Mouse (Mus musculus): ENCODE results near the gene Itgb7. TPM values are rescaled to one million over a fixed set of nuclear protein-coding genes. Genes with fewer than 3 reads are reported as not detected.

Gene Itgb7
- total and polyA plus RNA-seq, 3 experiments, result 7.4 to 15.2 TPM; not detected in 1

DNA sequence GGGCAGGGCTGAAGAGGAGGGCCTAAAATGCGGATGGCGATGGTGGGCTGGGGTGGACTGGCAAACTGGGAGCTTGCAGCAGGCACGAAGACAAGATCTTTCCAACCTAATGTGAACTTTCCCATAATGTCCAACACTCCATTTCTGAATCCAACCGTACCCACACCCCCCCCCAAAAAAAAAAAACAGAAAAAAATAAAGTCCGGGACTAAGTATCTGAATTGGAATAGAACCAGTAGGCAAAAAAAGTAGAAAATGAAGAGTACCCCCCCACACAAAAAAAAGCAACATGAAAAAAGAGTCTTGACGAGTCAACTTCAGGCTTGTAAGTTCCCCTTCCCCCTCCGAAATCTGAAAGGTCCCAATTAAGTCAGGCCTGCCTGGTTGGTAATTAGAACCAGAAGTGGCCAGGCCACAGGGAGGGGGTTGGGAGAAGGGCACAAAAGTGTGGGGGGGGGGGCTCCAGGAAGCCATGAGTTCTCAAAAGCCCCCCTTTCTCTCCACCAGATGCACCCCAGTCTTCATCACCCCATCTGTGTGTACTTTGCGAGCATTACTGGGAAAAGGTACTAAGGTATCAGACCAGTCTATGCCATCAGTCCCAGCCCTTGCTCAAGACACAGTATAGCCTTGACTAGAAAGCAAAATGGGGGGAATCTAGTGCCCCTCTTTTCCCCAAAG is 16.5 kb upstream of the Itgb7 start:
- Histone ChIP-seq H3K4me1 (ENCODE audit: control insufficient read depth in 1 of 2, insufficient read depth in 2 of 2, low read length in 2 of 2) (peaks cover 5 to 24% of the 10 kb centered on the region in 2 experiments), H3K27ac (ENCODE audit: control insufficient read depth, low read depth, low read length) (no peak overlapping the region), H3K79me2 (ENCODE audit: control insufficient read depth, insufficient read depth, low read length, poor library complexity) (no peaks in the 10 kb centered on the region; the same call in 1 of the 2 replicates), H3K9me3 (replicated peaks; ENCODE audit: insufficient read depth, low read length) (no peaks in the 10 kb centered on the region), H3K9ac (ENCODE audit: control insufficient read depth, low read depth, low read length, poor library complexity, severe bottlenecking) (peak overlapping the region; percentile 58; the same call in 1 of the 2 replicates), H3K27me3 (ENCODE audit: control insufficient read depth in 1 of 2, insufficient read depth in 2 of 2, low read length in 2 of 2) (peaks cover 26 to 40% of the 10 kb centered on the region in 2 experiments), H3K36me3 (ENCODE audit: control insufficient read depth in 1 of 2, insufficient read depth in 2 of 2, low read length in 2 of 2) (peaks cover 0 to 5% of the 10 kb centered on the region in 2 experiments; a peak in 2 of 4 replicates), H3K4me3 (ENCODE audit: control insufficient read depth in 1 of 2, insufficient read depth in 1 of 2, low read depth in 2 of 2, low read length in 2 of 2) (peak overlapping the region; percentile 45 to 66; a peak in 2 of 4 replicates)
- TF ChIP-seq ZC3H11A (IDR thresholded peaks at IDR 0.05; ENCODE audit: low read depth, low read length), result no peak
- TF ChIP-seq TBP (IDR thresholded peaks at IDR 0.05; ENCODE audit: low read depth, low read length), result no peak
- peak; percentile 59 for TF ChIP-seq ZNF384 (IDR thresholded peaks at IDR 0.05; ENCODE audit: low read depth, low read length)
- TF ChIP-seq SIN3A (IDR thresholded peaks at IDR 0.05; ENCODE audit: low read length), result no peak
- TF ChIP-seq CHD2 (IDR thresholded peaks at IDR 0.05; ENCODE audit: low read length), result no peak
- no peak for DNase-seq (ENCODE audit: low read depth, low spot score)

DNA sequence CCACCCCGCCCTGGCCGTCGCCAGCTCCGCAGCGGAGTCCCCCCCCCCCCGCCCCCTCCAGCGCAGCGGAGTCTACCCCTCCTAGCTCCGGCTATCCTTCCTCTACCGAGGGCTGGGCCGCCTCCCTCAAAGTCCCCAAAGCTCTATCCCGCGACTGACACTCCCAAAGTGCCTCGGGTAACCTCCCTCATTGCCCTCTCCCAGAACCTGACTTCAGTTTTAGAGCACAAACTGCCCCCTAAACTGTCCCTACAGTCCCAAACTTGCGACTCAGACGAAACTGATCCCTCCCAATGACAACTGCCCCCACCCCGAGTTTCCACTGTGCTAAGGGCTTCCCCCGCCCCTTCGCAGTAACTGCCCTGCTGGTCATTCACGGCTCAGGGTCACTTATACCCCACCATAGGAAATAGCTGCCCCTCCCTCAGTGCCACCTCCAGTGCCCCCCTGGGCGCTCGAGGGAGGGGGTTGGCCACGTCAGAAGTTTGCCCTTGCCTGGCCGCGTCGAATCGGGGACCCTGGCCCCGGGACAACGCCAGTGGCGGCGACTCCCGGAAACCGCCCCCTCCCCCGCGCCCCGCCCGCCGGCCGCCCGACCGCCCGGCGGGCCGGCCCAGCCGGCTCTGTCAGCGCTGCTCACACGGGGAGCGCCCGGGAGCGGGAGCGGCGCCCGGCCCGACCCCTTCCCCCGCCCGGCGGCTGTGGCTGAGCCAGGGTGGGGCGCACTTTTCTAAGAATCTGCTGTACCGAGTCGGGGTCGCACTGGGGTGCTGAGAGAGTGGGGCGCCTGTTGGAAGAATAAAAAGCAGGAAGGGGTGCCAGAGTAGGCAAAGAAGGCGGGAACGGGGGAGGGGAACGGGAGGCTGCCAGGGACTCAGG is 15.7 kb upstream of the Itgb7 start:
- Histone ChIP-seq H3K27ac (ENCODE audit: control insufficient read depth, low read depth, low read length) (0 out of 2 replicates have a peak overlapping the region, but pooled peaks have one; percentile 15), H3K4me3 (ENCODE audit: control insufficient read depth in 1 of 2, insufficient read depth in 1 of 2, low read depth in 2 of 2, low read length in 2 of 2) (peak overlapping the region; percentile 67 to 79), H3K9ac (ENCODE audit: control insufficient read depth, low read depth, low read length, poor library complexity, severe bottlenecking) (peak overlapping the region; percentile 63), H3K9me3 (replicated peaks; ENCODE audit: insufficient read depth, low read length) (no peaks in the 10 kb centered on the region), H3K4me1 (ENCODE audit: control insufficient read depth in 1 of 2, insufficient read depth in 2 of 2, low read length in 2 of 2) (peaks cover 5 to 28% of the 10 kb centered on the region in 2 experiments), H3K79me2 (ENCODE audit: control insufficient read depth, insufficient read depth, low read length, poor library complexity) (no peaks in the 10 kb centered on the region; the same call in 1 of the 2 replicates), H3K36me3 (ENCODE audit: control insufficient read depth in 1 of 2, insufficient read depth in 2 of 2, low read length in 2 of 2) (peaks cover 0 to 7% of the 10 kb centered on the region in 2 experiments; a peak in 2 of 4 replicates), H3K27me3 (ENCODE audit: control insufficient read depth in 1 of 2, insufficient read depth in 2 of 2, low read length in 2 of 2) (peaks cover 23 to 32% of the 10 kb centered on the region in 2 experiments)
- no peak for TF ChIP-seq ZKSCAN1 (IDR thresholded peaks at IDR 0.05; ENCODE audit: low read depth, low read length)
- TF ChIP-seq UBTF (IDR thresholded peaks at IDR 0.05; ENCODE audit: borderline replicate concordance, insufficient read depth, low read depth, low read length), result 0 out of 2 replicates have a peak, but pooled peaks have one; percentile 86
- no peak for TF ChIP-seq CTCF (IDR thresholded peaks at IDR 0.05 in 2 of 3, conservative IDR thresholded peaks at IDR 0.05 in 1 of 3; ENCODE audit: control insufficient read depth in 1 of 3, insufficient read depth in 1 of 3, low read depth in 2 of 3, low read length in 3 of 3, poor library complexity in 1 of 3, severe bottlenecking in 1 of 3)
- TF ChIP-seq RCOR1 (IDR thresholded peaks at IDR 0.05; ENCODE audit: low read depth, low read length), result no peak
- no peak for TF ChIP-seq MAFK (IDR thresholded peaks at IDR 0.05; ENCODE audit: borderline replicate concordance, low read depth, low read length)
- peak; percentile 33; the same call in 1 of the 2 replicates for TF ChIP-seq HCFC1 (IDR thresholded peaks at IDR 0.05; ENCODE audit: low read depth, low read length)
- no peak for TF ChIP-seq USF1 (IDR thresholded peaks at IDR 0.05; ENCODE audit: low read depth, low read length)
- no peak for TF ChIP-seq EP300 (IDR thresholded peaks at IDR 0.05; ENCODE audit: low read depth in 1 of 2, low read length in 2 of 2)
- no peak for TF ChIP-seq NRF1 (IDR thresholded peaks at IDR 0.05; ENCODE audit: insufficient read depth, low read depth, low read length, poor library complexity, severe bottlenecking)
- TF ChIP-seq GABPA (IDR thresholded peaks at IDR 0.05; ENCODE audit: low read depth, low read length), result no peak
- peak; percentile 87 for TF ChIP-seq MAZ (IDR thresholded peaks at IDR 0.05; ENCODE audit: low read depth, low read length)
- TF ChIP-seq POLR2AphosphoS2 (IDR thresholded peaks at IDR 0.05; ENCODE audit: low read length), result no peak
- DNase-seq (ENCODE audit: low read depth, low spot score), result peak; percentile 45

Data from MEL (cell line).